Mouse (Mus musculus): ENCODE results near the gene Zp3.

Zp3 gene

GRCm38 (mm10) chr5:136001222-136001621 is 21.3 kb downstream of the Zp3 start:
- no peak for DNase-seq (ENCODE audit: low read depth, low spot score)

- DNase-seq (ENCODE audit: low read depth, low spot score) = no peak
Observed at GRCm38 (mm10) chr5:136002325-136002724, 22.4 kb downstream of the Zp3 start.

- no peak for DNase-seq (ENCODE audit: low read depth, low spot score)
Observed at GRCm38 (mm10) chr5:136002751-136003151, 22.9 kb downstream of the Zp3 start.

GRCm38 (mm10) chr5:136004537-136004936 is 24.6 kb downstream of the Zp3 start:
- DNase-seq (ENCODE audit: low read depth, low spot score) = no peak

GRCm38 (mm10) chr5:136007745-136008144 is 27.8 kb downstream of the Zp3 start:
- DNase-seq (ENCODE audit: low read depth, low spot score) = no peak

- no peak for DNase-seq (ENCODE audit: low read depth, low spot score)
Observed at GRCm38 (mm10) chr5:136014877-136015276, 35.0 kb downstream of the Zp3 start.

- DNase-seq (ENCODE audit: low read depth, low spot score) = no peak
Observed at GRCm38 (mm10) chr5:136015586-136015985, 35.7 kb downstream of the Zp3 start.

- DNase-seq (ENCODE audit: low read depth, low spot score) = no peak
Observed at GRCm38 (mm10) chr5:136016014-136016876, 36.3 kb downstream of the Zp3 start.

GRCm38 (mm10) chr5:136017262-136017661 is 37.4 kb downstream of the Zp3 start:
- DNase-seq (ENCODE audit: low read depth, low spot score) = peak; percentile 71

- no peak for DNase-seq (ENCODE audit: low read depth, low spot score)
Observed at GRCm38 (mm10) chr5:136018726-136019125, 38.8 kb downstream of the Zp3 start.

- peak; percentile 56 for DNase-seq (ENCODE audit: low read depth, low spot score)
Observed at GRCm38 (mm10) chr5:136019907-136020306, 40.0 kb downstream of the Zp3 start.

GRCm38 (mm10) chr5:136025712-136026111 is 45.8 kb downstream of the Zp3 start:
- DNase-seq (ENCODE audit: low read depth, low spot score) = peak; percentile 71

GRCm38 (mm10) chr5:136026859-136027258 is 47.0 kb downstream of the Zp3 start:
- DNase-seq (ENCODE audit: low read depth, low spot score) = no peak

GRCm38 (mm10) chr5:136027612-136028311 is 47.9 kb downstream of the Zp3 start:
- no peak for DNase-seq (ENCODE audit: low read depth, low spot score)

- DNase-seq (ENCODE audit: low read depth, low spot score) = no peak
Observed at GRCm38 (mm10) chr5:136034868-136035267, 55.0 kb downstream of the Zp3 start.

- no peak for DNase-seq (ENCODE audit: low read depth, low spot score)
Observed at GRCm38 (mm10) chr5:136035285-136035684, 55.4 kb downstream of the Zp3 start.

GRCm38 (mm10) chr5:136036667-136037066 is 56.8 kb downstream of the Zp3 start:
- DNase-seq (ENCODE audit: low read depth, low spot score) = no peak

Measured in skeletal muscle tissue, adult 2 months (tissue).